Mouse (Mus musculus) heart, embryonic 16.5 days (tissue): Measurements from ENCODE around the gene Bik. TPM values are rescaled to one million over a fixed set of nuclear protein-coding genes. Genes with fewer than 3 reads are reported as not detected.

Experiments used
- ATAC-seq: fragments of 200-750 bp; cut with Nextera tagmentation; replicated peaks from 2 replicates; pipeline ENCODE4 v1.8.0; 2017; ENCODE audit warnings: moderate number of reproducible peaks; ENCODE audit not compliant: insufficient read depth, low FRiP score; ENCODE audit errors: extremely low read depth
- H3K27ac ChIP-seq: fragments of 300-500 bp; sonication (generic); 2 replicates; pipeline ENCODE4 v1.5.1; 2014; ENCODE audit warnings: mild to moderate bottlenecking, low read length, control low read depth, moderate library complexity
- H3K27me3 ChIP-seq: fragments of 300-500 bp; sonication (generic); 2 replicates; pipeline ENCODE4 v1.6.1; 2014; ENCODE audit warnings: low read length, mixed read lengths; ENCODE audit not compliant: control insufficient read depth, insufficient read depth
- H3K36me3 ChIP-seq: fragments of 300-500 bp; sonication (generic); 2 replicates; pipeline ENCODE4 v1.6.1; 2014; ENCODE audit not compliant: control insufficient read depth, insufficient read depth
- H3K4me1 ChIP-seq: fragments of 300-500 bp; sonication (generic); 2 replicates; pipeline ENCODE4 v1.6.1; 2014; ENCODE audit warnings: low read length, mixed read lengths; ENCODE audit not compliant: control insufficient read depth, insufficient read depth
- H3K4me2 ChIP-seq: fragments of 300-500 bp; sonication (generic); 2 replicates; pipeline ENCODE4 v1.6.1; 2014; ENCODE audit warnings: low read depth, mild to moderate bottlenecking, control low read depth, low read length
- H3K4me3 ChIP-seq: fragments of 300-500 bp; sonication (generic); 2 replicates; pipeline ENCODE4 v1.5.1; 2014; ENCODE audit warnings: mild to moderate bottlenecking, control low read depth, low read length
- H3K9ac ChIP-seq: fragments of 300-500 bp; sonication (generic); 2 replicates; pipeline ENCODE4 v1.6.1; 2014; ENCODE audit warnings: low read length, control low read depth
- H3K9me3 ChIP-seq: fragments of 300-500 bp; sonication (generic); replicated peaks from 2 replicates; pipeline ENCODE4 v1.6.1; 2016; ENCODE audit warnings: low read length; ENCODE audit not compliant: control insufficient read depth
- WGBS: fragments of 180-500 bp; shearing (Covaris S2); extraction: QIAGEN DNeasy Blood & Tissue Kit; methylation state at CpG from one replicate; pipeline ENCODE4 v1.1.7; 2014; 5-methylcytosine and 5-hydroxymethylcytosine counted together
- polyA plus RNA-seq: library from polyadenylated mRNA; unstranded; fragments of >200 nt; fragmentation: Nextera tagmentation; extraction: Ambion mirVana; gene quantifications from 2 replicates; pipeline ENCODE4 v1.2.1, GENCODE M21; 2015

Gene Bik
- polyA plus RNA-seq, 1 experiment from 2014 or later = 22.9 TPM

DNA sequence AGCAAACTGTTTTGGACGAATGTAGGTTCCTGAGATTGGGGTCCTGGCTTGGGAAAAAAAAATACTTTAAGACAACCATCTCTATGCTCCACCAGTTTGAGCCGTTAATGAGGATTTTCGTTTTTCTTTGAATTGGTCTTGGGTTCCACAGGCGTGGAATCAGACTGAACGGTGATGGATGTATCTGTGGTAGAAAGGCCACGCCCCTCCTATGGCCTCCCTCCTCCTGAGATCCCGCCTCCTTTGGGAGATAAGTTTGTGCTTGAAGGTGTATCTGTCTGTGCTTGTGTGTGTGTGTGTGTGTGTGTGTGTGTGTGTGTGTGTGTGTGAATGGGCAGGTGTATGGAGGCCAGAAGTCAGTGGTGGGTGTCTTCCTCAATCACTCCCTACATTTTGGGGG lies 5.9 kb downstream of the Bik start:
- Histone ChIP-seq H3K9ac (no peak overlapping the region), H3K4me1 (peaks cover 55% of the 10 kb centered on the region)
- WGBS = 73% methylated on average over 7 of the region's 7 CpGs

DNA sequence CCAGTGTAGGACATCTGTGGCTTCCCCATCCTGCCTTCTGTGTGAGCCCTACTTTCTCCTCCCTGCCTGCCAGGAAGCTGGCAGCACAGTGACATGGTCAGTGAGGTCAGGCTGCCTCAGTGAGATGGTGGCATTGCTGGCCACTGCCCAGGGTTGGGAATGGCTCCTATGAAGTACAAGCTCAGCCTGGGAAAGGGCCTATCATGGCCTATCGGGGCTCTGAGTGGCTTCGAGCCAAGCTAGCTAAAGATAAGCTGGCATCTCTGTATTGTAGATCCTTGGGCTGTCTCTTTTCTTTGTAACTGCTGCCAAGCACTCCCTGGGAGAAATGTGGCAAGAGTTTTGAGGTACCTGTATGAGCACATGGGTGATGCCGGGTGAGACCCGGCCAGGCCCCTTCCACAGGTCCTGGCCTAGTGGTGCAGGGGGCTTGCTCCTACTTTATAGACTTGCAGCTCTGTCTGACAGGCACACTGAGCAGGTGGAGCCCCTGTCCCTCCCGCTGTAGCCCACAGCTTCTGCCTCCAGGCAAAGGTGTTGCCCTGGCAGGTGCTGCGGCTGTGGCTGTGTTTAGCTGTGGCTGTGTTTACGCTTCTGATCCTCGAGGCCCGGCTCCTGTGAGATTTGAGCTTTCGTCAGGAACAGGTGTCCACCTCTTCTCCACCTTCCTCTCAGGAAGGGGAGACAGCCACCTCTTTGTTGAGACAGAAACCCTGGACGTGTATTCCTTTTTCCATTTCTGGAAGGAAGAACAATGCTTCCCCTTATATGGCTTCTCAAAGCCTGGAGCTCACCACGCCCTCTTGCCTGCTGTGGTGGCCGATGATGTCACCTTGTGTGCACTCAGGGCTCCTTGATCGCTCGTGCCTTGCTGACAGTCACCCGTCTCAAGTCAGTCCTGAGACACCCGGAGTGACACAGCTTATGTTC lies 8.6 kb downstream of the Bik start:
- peak overlapping the region; percentile 8 for H3K4me2 ChIP-seq
- H3K9ac ChIP-seq = peak overlapping the region; percentile 62
- H3K27me3 ChIP-seq = no peaks in the 10 kb centered on the region
- no peaks in the 10 kb centered on the region for H3K9me3 ChIP-seq
- 26% methylated on average over 17 of the region's 17 CpGs for WGBS
- peak overlapping the region; percentile 84 for H3K27ac ChIP-seq
- ATAC-seq = peak; percentile 47
- 0 out of 2 replicates have a peak, but pooled peaks cover 2% of the 10 kb centered on the region for H3K36me3 ChIP-seq
- H3K4me3 ChIP-seq = no peak overlapping the region
- H3K4me1 ChIP-seq = peaks cover 45% of the 10 kb centered on the region

More for the DNA sequence above, 5.9 kb downstream of the Bik start:
- H3K27ac ChIP-seq = no peak overlapping the region
- 0 out of 2 replicates have a peak, but pooled peaks cover 2% of the 10 kb centered on the region for H3K36me3 ChIP-seq
- no peaks in the 10 kb centered on the region for H3K9me3 ChIP-seq
- H3K4me3 ChIP-seq = no peak overlapping the region
- H3K27me3 ChIP-seq = no peaks in the 10 kb centered on the region
- ATAC-seq = no peak
- H3K4me2 ChIP-seq = no peak overlapping the region

- Histone ChIP-seq H3K9me3 (no peaks in the 10 kb centered on the region), H3K9ac (peak overlapping the region; percentile 35; the same call in 1 of the 2 replicates), H3K4me3 (no peak overlapping the region), H3K4me1 (peaks cover 45% of the 10 kb centered on the region), H3K27me3 (no peaks in the 10 kb centered on the region), H3K27ac (peak overlapping the region; percentile 84), H3K36me3 (0 out of 2 replicates have a peak, but pooled peaks cover 2% of the 10 kb centered on the region), H3K4me2 (peak overlapping the region; percentile 8)
- no peak for ATAC-seq
- 64% methylated on average over 6 of the region's 6 CpGs for WGBS
Measured at GRCm38 (mm10) chr15:83535890-83536231, 9.2 kb downstream of the Bik start.

GRCm38 (mm10) chr15:83538855-83539254 lies 12.2 kb downstream of the Bik start:
- Histone ChIP-seq H3K4me2 (no peak overlapping the region), H3K36me3 (peaks cover 9% of the 10 kb centered on the region), H3K9me3 (no peaks in the 10 kb centered on the region), H3K4me3 (no peak overlapping the region), H3K27me3 (no peaks in the 10 kb centered on the region), H3K27ac (no peak overlapping the region), H3K9ac (no peak overlapping the region), H3K4me1 (peaks cover 52% of the 10 kb centered on the region)
- WGBS = 93% methylated on average over 2 of the region's 2 CpGs
- ATAC-seq = no peak

GRCm38 (mm10) chr15:83539905-83540304 lies 13.2 kb downstream of the Bik start:
- H3K27ac ChIP-seq = peak overlapping the region; percentile 88
- peak; percentile 75 for ATAC-seq
- H3K27me3 ChIP-seq = no peaks in the 10 kb centered on the region
- 0 out of 2 replicates have a peak overlapping the region, but pooled peaks have one; percentile 43 for H3K9ac ChIP-seq
- H3K4me1 ChIP-seq = peaks cover 44% of the 10 kb centered on the region
- peak overlapping the region; percentile 1 for H3K4me2 ChIP-seq
- WGBS = 20% methylated on average over 4 of the region's 4 CpGs
- H3K9me3 ChIP-seq = no peaks in the 10 kb centered on the region
- peaks cover 9% of the 10 kb centered on the region for H3K36me3 ChIP-seq
- H3K4me3 ChIP-seq = no peak overlapping the region

DNA sequence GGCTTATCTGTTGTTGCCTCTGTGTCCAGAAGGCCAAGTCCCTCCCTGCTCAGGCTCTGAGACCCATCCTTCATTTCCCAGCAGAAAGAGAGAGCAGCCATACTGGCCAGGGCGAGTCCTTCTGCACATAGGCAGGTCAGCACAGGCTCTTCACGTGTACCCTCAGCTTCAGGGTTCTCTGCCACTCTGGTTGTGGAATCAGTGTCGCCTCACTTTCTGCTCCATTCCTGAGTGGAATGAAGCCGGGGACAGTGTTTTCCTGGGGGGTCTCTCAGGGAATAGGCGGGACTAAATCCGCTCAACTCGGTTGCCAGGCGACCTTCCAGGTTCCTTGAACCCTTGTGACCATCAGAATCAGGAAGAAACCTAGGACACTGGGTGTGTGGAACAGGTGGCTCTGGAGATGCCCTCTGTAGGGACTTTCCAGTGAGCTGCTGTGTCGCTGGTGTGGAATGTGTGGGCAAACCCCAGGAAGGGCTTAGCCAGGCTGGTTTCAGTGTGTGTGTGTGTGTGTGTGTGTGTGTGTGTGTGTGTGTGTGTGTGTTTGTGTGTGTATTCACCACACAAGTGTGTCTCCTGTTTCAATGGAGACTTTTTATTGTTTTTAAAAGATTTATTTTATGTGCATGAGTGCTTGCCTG lies 15.1 kb downstream of the Bik start:
- H3K36me3 ChIP-seq = peaks cover 17% of the 10 kb centered on the region
- peaks cover 29% of the 10 kb centered on the region for H3K4me1 ChIP-seq
- 73% methylated on average over 9 of the region's 9 CpGs for WGBS
- no peak overlapping the region for H3K9ac ChIP-seq
- no peak overlapping the region for H3K27ac ChIP-seq
- no peak overlapping the region for H3K4me3 ChIP-seq
- ATAC-seq = no peak
- no peak overlapping the region for H3K4me2 ChIP-seq
- H3K9me3 ChIP-seq = no peaks in the 10 kb centered on the region
- H3K27me3 ChIP-seq = no peaks in the 10 kb centered on the region

GRCm38 (mm10) chr15:83546029-83546428 lies 19.4 kb downstream of the Bik start:
- H3K27ac ChIP-seq = no peak overlapping the region
- H3K36me3 ChIP-seq = peaks cover 39% of the 10 kb centered on the region
- no peak for ATAC-seq
- peaks cover 7% of the 10 kb centered on the region for H3K4me1 ChIP-seq
- no peak overlapping the region for H3K4me3 ChIP-seq
- no peaks in the 10 kb centered on the region for H3K9me3 ChIP-seq
- 88% methylated on average over 7 of the region's 7 CpGs for WGBS
- no peak overlapping the region for H3K9ac ChIP-seq
- no peak overlapping the region for H3K4me2 ChIP-seq
- no peaks in the 10 kb centered on the region for H3K27me3 ChIP-seq

DNA sequence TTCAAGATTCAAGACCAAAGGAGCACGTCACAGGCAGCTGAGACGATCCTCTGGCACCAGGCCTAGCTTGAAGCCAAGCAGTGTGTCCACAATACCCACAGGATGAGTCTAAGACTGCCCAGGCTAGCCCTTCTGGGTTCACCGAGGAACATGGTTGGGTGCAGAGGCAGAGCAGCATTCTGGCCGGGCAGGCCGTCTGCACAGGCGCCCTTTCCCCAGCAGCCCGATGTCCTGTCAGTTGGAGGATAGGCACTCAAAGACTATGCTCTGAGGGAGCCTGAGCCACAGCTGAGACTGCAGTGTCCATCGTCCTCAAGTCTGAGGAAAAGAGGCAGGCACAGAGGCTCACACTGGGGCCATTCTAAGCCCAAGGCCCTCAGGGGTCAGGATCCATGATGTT lies 20.5 kb downstream of the Bik start:
- H3K9ac ChIP-seq = no peak overlapping the region
- H3K36me3 ChIP-seq = peaks cover 39% of the 10 kb centered on the region
- H3K4me2 ChIP-seq = no peak overlapping the region
- H3K4me1 ChIP-seq = no peaks in the 10 kb centered on the region
- no peaks in the 10 kb centered on the region for H3K27me3 ChIP-seq
- H3K9me3 ChIP-seq = no peaks in the 10 kb centered on the region
- H3K4me3 ChIP-seq = no peak overlapping the region
- no peak for ATAC-seq
- WGBS = 88% methylated on average over 8 of the region's 8 CpGs
- no peak overlapping the region for H3K27ac ChIP-seq

DNA sequence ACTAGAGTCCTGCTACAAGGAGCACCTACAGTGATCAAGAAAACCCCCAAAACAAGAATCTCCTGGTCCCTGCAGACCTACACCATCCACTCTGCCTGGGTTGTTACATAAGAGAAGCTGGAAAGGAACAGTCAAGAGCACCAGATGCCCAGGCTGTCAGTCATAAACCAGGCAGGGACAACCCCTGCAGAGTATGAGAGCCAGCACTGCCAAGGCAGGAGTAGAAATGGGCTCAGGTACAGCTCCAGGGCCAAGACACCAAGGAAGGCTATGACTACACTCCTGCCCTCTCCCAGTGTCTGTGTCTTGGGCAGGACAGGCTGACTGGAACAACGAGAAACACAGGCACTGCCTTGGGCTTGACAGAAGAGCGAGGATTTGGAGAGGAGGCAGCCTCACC lies 23.5 kb downstream of the Bik start:
- H3K4me3 ChIP-seq = no peak overlapping the region
- H3K27ac ChIP-seq = no peak overlapping the region
- 82% methylated on average over 2 of the region's 2 CpGs for WGBS
- no peak for ATAC-seq
- peaks cover 31% of the 10 kb centered on the region for H3K36me3 ChIP-seq
- no peak overlapping the region for H3K4me2 ChIP-seq
- H3K27me3 ChIP-seq = no peaks in the 10 kb centered on the region
- no peak overlapping the region for H3K9ac ChIP-seq
- H3K9me3 ChIP-seq = no peaks in the 10 kb centered on the region
- H3K4me1 ChIP-seq = peaks cover 7% of the 10 kb centered on the region
